Mouse (Mus musculus): Measurements from ENCODE around the gene Adm. TPM values are rescaled to one million over a fixed set of nuclear protein-coding genes. Genes with fewer than 3 reads are reported as not detected.

The Adm gene
- polyA plus RNA-seq, 1 experiment from 2014 or later = 4.9 TPM

- H3K36me3 ChIP-seq (ENCODE audit: poor library complexity, severe bottlenecking) = no peaks in the 10 kb centered on the region
Observed at GRCm38 (mm10) chr7:110615151-110615631, 12.3 kb upstream of the Adm start.

GRCm38 (mm10) chr7:110615792-110616191 is 11.7 kb upstream of the Adm start:
- Histone ChIP-seq H3K27me3 (peaks cover 16% of the 10 kb centered on the region), H3K36me3 (ENCODE audit: poor library complexity, severe bottlenecking) (no peaks in the 10 kb centered on the region), H3K9ac (no peak overlapping the region), H3K4me2 (peak overlapping the region; percentile 79), H3K27ac (no peak overlapping the region), H3K4me1 (peaks cover 19% of the 10 kb centered on the region), H3K9me3 (replicated peaks) (no peaks in the 10 kb centered on the region), H3K4me3 (no peak overlapping the region)
- 17% methylated on average over 11 of the region's 11 CpGs for WGBS
- ATAC-seq = no peak

More at GRCm38 (mm10) chr7:110615151-110615631, 12.3 kb upstream of the Adm start:
- peak; percentile 25; the same call in 1 of the 2 replicates for ATAC-seq
- 0% methylated on average over 19 of the region's 20 CpGs for WGBS
- Histone ChIP-seq H3K9ac (peak overlapping the region; percentile 92), H3K27ac (peak overlapping the region; percentile 98), H3K4me3 (peak overlapping the region; percentile 87), H3K4me1 (peaks cover 19% of the 10 kb centered on the region), H3K27me3 (peaks cover 13% of the 10 kb centered on the region), H3K4me2 (peak overlapping the region; percentile 79), H3K9me3 (replicated peaks) (no peaks in the 10 kb centered on the region)

GRCm38 (mm10) chr7:110619086-110619611 is 8.3 kb upstream of the Adm start:
- WGBS = 54% methylated on average over 9 of the region's 9 CpGs
- no peaks in the 10 kb centered on the region for H3K9me3 ChIP-seq (replicated peaks)
- peaks cover 7% of the 10 kb centered on the region; the same call in 1 of the 2 replicates for H3K4me1 ChIP-seq
- H3K27me3 ChIP-seq = peaks cover 21% of the 10 kb centered on the region
- no peaks in the 10 kb centered on the region for H3K36me3 ChIP-seq (ENCODE audit: poor library complexity, severe bottlenecking)
- H3K9ac ChIP-seq = no peak overlapping the region
- H3K4me2 ChIP-seq = no peak overlapping the region
- no peak overlapping the region for H3K27ac ChIP-seq
- ATAC-seq = no peak
- H3K4me3 ChIP-seq = no peak overlapping the region

- no peak overlapping the region for H3K27ac ChIP-seq
- H3K4me1 ChIP-seq = peaks cover 36% of the 10 kb centered on the region
- H3K4me3 ChIP-seq = no peak overlapping the region
- no peaks in the 10 kb centered on the region for H3K36me3 ChIP-seq (ENCODE audit: poor library complexity, severe bottlenecking)
- 66% methylated on average over 2 of the region's 2 CpGs for WGBS
- H3K9ac ChIP-seq = no peak overlapping the region
- no peak overlapping the region for H3K4me2 ChIP-seq
- H3K9me3 ChIP-seq (replicated peaks) = no peaks in the 10 kb centered on the region
- ATAC-seq = no peak
- H3K27me3 ChIP-seq = peaks cover 58% of the 10 kb centered on the region
Observed at GRCm38 (mm10) chr7:110624067-110624466, 3.4 kb upstream of the Adm start.

DNA sequence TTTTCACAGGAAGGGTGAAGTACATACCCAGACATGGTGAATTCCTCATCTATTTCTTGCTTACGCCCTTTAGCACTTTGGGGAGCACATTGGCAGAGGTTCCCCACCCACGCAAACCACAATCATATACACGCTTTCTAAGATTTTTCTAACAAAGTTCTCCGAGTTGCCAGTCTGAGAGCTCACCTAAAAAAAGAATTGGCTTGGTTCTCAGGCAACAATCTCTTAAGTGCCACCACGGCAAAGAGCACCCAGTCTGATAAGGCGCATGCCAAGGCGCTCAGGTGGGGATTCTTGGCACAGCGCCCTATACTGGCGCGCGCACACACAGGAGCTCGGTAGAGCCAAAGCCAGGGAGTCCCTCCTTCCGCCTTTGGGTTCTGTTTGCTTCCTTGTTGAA is 2.5 kb upstream of the Adm start:
- no peaks in the 10 kb centered on the region for H3K36me3 ChIP-seq (ENCODE audit: poor library complexity, severe bottlenecking)
- no peaks in the 10 kb centered on the region for H3K9me3 ChIP-seq (replicated peaks)
- H3K9ac ChIP-seq = no peak overlapping the region
- 81% methylated on average over 13 of the region's 13 CpGs for WGBS
- peaks cover 42% of the 10 kb centered on the region for H3K4me1 ChIP-seq
- ATAC-seq = no peak
- H3K27me3 ChIP-seq = peaks cover 66% of the 10 kb centered on the region
- H3K27ac ChIP-seq = no peak overlapping the region
- H3K4me3 ChIP-seq = no peak overlapping the region
- H3K4me2 ChIP-seq = no peak overlapping the region

GRCm38 (mm10) chr7:110625489-110625888 is 2.0 kb upstream of the Adm start:
- no peaks in the 10 kb centered on the region for H3K9me3 ChIP-seq (replicated peaks)
- no peak for ATAC-seq
- H3K4me3 ChIP-seq = no peak overlapping the region
- no peak overlapping the region for H3K27ac ChIP-seq
- H3K9ac ChIP-seq = no peak overlapping the region
- no peak overlapping the region for H3K4me2 ChIP-seq
- H3K27me3 ChIP-seq = peaks cover 67% of the 10 kb centered on the region
- 69% methylated on average over 10 of the region's 10 CpGs for WGBS
- peaks cover 45% of the 10 kb centered on the region for H3K4me1 ChIP-seq
- no peaks in the 10 kb centered on the region for H3K36me3 ChIP-seq (ENCODE audit: poor library complexity, severe bottlenecking)

GRCm38 (mm10) chr7:110626186-110627098 is 1.0 kb upstream of the Adm start:
- H3K4me2 ChIP-seq = peak overlapping the region; percentile 78
- peaks cover 48% of the 10 kb centered on the region for H3K4me1 ChIP-seq
- ATAC-seq = no peak
- H3K36me3 ChIP-seq (ENCODE audit: poor library complexity, severe bottlenecking) = no peaks in the 10 kb centered on the region
- H3K9me3 ChIP-seq (replicated peaks) = no peaks in the 10 kb centered on the region
- 5% methylated on average over 28 of the region's 28 CpGs for WGBS
- no peak overlapping the region for H3K27ac ChIP-seq
- no peak overlapping the region for H3K9ac ChIP-seq
- peaks cover 75% of the 10 kb centered on the region for H3K27me3 ChIP-seq
- H3K4me3 ChIP-seq = 0 out of 2 replicates have a peak overlapping the region, but pooled peaks have one; percentile 42

GRCm38 (mm10) chr7:110627099-110627482 is 370 bp upstream of the Adm start:
- no peaks in the 10 kb centered on the region for H3K36me3 ChIP-seq (ENCODE audit: poor library complexity, severe bottlenecking)
- H3K9ac ChIP-seq = no peak overlapping the region
- H3K27ac ChIP-seq = no peak overlapping the region
- H3K27me3 ChIP-seq = peaks cover 81% of the 10 kb centered on the region
- peaks cover 48% of the 10 kb centered on the region for H3K4me1 ChIP-seq
- H3K4me2 ChIP-seq = peak overlapping the region; percentile 78
- H3K9me3 ChIP-seq (replicated peaks) = no peaks in the 10 kb centered on the region
- peak overlapping the region; percentile 42 for H3K4me3 ChIP-seq
- whole genome bisulfite sequencing = 2% methylated on average over 12 of the region's 12 CpGs
- no peak for ATAC-seq

DNA sequence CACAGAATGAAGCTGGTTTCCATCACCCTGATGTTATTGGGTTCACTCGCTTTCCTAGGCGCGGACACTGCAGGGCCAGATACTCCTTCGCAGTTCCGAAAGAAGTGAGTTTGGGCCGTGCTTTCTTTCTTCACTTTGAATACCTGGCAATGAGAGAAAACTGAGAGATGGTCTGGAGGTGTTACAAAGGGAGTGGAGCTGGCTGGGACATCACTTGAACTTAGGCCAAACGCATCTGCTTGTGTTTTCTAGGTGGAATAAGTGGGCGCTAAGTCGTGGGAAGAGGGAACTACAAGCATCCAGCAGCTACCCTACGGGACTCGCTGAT is 776 bp downstream of the Adm start:
- no peak for ATAC-seq
- Histone ChIP-seq H3K4me3 (peak overlapping the region; percentile 42), H3K27ac (no peak overlapping the region), H3K9me3 (replicated peaks) (no peaks in the 10 kb centered on the region), H3K36me3 (ENCODE audit: poor library complexity, severe bottlenecking) (no peaks in the 10 kb centered on the region), H3K9ac (peak overlapping the region; percentile 62; the same call in 1 of the 2 replicates), H3K27me3 (peaks cover 87% of the 10 kb centered on the region), H3K4me2 (peak overlapping the region; percentile 78), H3K4me1 (peaks cover 48% of the 10 kb centered on the region)
- 3% methylated on average over 11 of the region's 11 CpGs for WGBS

DNA sequence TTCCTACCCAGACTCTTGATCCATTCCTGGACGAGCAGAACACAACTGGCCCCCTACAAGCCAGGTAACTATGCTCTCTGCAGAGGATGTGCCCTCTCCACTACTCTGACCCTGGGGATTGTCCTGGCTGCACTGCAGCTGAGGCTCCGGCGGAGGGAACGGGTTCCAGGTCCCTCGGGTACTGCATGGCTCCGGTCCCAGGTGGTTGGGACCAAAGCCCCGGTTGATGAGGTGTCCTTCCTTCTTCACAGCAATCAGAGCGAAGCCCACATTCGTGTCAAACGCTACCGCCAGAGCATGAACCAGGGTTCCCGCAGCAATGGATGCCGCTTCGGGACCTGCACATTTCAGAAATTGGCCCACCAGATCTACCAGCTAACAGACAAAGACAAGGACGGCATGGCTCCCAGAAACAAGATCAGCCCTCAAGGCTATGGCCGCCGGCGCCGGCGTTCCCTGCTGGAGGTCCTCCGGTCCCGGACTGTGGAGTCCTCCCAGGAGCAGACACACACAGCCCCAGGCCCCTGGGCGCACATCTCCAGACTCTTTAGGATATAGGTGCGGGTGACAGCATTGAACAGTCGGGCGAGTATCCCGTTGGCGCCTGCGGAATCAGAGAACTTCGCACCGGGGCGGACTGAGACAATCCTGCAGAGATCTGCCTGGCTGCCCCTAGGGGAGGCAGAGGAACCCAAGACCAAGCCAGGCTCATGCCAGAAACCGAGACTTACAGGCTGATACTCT is 1.3 kb downstream of the Adm start:
- Histone ChIP-seq H3K27me3 (peaks cover 86% of the 10 kb centered on the region), H3K9ac (peak overlapping the region; percentile 62), H3K36me3 (ENCODE audit: poor library complexity, severe bottlenecking) (no peaks in the 10 kb centered on the region), H3K9me3 (replicated peaks) (no peaks in the 10 kb centered on the region), H3K4me1 (peaks cover 48% of the 10 kb centered on the region), H3K27ac (no peak overlapping the region), H3K4me2 (peak overlapping the region; percentile 78), H3K4me3 (peak overlapping the region; percentile 42)
- ATAC-seq = no peak
- under 1% methylated on average over 33 of the region's 33 CpGs for WGBS

GRCm38 (mm10) chr7:110629892-110630666 is 2.6 kb downstream of the Adm start:
- peaks cover 73% of the 10 kb centered on the region for H3K27me3 ChIP-seq
- H3K9ac ChIP-seq = peak overlapping the region; percentile 49
- H3K9me3 ChIP-seq (replicated peaks) = no peaks in the 10 kb centered on the region
- H3K4me1 ChIP-seq = peaks cover 48% of the 10 kb centered on the region
- no peak overlapping the region for H3K27ac ChIP-seq
- WGBS = 1% methylated on average over 36 of the region's 36 CpGs
- H3K4me2 ChIP-seq = peak overlapping the region; percentile 77
- H3K36me3 ChIP-seq (ENCODE audit: poor library complexity, severe bottlenecking) = no peaks in the 10 kb centered on the region
- peak overlapping the region; percentile 40 for H3K4me3 ChIP-seq
- peak; percentile 91 for ATAC-seq
